Mouse (Mus musculus) kidney, embryonic 15.5 days (tissue): ENCODE data around the gene Wnt5b. TPM values are rescaled to one million over a fixed set of nuclear protein-coding genes. Genes with fewer than 3 reads are reported as not detected.
"Not testable (repeated sequence)": the region's sequence is repeated elsewhere in the genome, so short reads cannot be mapped to it uniquely, and the experiment has no call there.

Source experiments
- ATAC-seq: fragments of 200-750 bp; cut with Nextera tagmentation; replicated peaks from 2 replicates; pipeline ENCODE4 v1.8.0; 2017; ENCODE audit warnings: moderate TSS enrichment; ENCODE audit not compliant: low FRiP score
- H3K27ac ChIP-seq: fragments of 300-500 bp; sonication (generic); 2 replicates; pipeline ENCODE4 v1.5.1; 2015; ENCODE audit warnings: mild to moderate bottlenecking, inconsistent platforms
- H3K27me3 ChIP-seq: fragments of 300-500 bp; sonication (generic); 2 replicates; pipeline ENCODE4 v1.6.1; 2015; ENCODE audit warnings: inconsistent platforms
- H3K36me3 ChIP-seq: fragments of 300-500 bp; sonication (generic); 2 replicates; pipeline ENCODE4 v1.6.1; 2015; ENCODE audit warnings: inconsistent platforms
- H3K4me1 ChIP-seq: fragments of 300-500 bp; sonication (generic); 2 replicates; pipeline ENCODE4 v1.6.1; 2015; ENCODE audit warnings: inconsistent platforms
- H3K4me2 ChIP-seq: fragments of 300-500 bp; sonication (generic); 2 replicates; pipeline ENCODE4 v1.6.1; 2015; ENCODE audit warnings: moderate library complexity, mild to moderate bottlenecking, inconsistent platforms
- H3K4me3 ChIP-seq: fragments of 300-500 bp; sonication (generic); replicated peaks from 2 replicates; pipeline ENCODE4 v1.5.1; 2015; ENCODE audit warnings: mild to moderate bottlenecking, inconsistent platforms
- H3K9ac ChIP-seq: fragments of 300-500 bp; sonication (generic); 2 replicates; pipeline ENCODE4 v1.6.1; 2015; ENCODE audit warnings: mild to moderate bottlenecking, inconsistent platforms
- H3K9me3 ChIP-seq: fragments of 300-500 bp; sonication (generic); replicated peaks from 2 replicates; pipeline ENCODE4 v1.6.1; 2016; ENCODE audit warnings: inconsistent platforms
- WGBS: fragments of 180-500 bp; shearing (Covaris S2); methylation state at CpG from one replicate; pipeline ENCODE4 v1.1.7; 2015; ENCODE audit warnings: mixed read lengths; 5-methylcytosine and 5-hydroxymethylcytosine counted together
- polyA plus RNA-seq: library from polyadenylated mRNA; unstranded; fragments of >200 nt; fragmentation: Nextera tagmentation; extraction: Ambion mirVana; gene quantifications from 2 replicates; pipeline ENCODE4 v1.2.1, GENCODE M21; 2015

Gene Wnt5b
- polyA plus RNA-seq, 1 experiment from 2014 or later: 11.5 TPM

DNA sequence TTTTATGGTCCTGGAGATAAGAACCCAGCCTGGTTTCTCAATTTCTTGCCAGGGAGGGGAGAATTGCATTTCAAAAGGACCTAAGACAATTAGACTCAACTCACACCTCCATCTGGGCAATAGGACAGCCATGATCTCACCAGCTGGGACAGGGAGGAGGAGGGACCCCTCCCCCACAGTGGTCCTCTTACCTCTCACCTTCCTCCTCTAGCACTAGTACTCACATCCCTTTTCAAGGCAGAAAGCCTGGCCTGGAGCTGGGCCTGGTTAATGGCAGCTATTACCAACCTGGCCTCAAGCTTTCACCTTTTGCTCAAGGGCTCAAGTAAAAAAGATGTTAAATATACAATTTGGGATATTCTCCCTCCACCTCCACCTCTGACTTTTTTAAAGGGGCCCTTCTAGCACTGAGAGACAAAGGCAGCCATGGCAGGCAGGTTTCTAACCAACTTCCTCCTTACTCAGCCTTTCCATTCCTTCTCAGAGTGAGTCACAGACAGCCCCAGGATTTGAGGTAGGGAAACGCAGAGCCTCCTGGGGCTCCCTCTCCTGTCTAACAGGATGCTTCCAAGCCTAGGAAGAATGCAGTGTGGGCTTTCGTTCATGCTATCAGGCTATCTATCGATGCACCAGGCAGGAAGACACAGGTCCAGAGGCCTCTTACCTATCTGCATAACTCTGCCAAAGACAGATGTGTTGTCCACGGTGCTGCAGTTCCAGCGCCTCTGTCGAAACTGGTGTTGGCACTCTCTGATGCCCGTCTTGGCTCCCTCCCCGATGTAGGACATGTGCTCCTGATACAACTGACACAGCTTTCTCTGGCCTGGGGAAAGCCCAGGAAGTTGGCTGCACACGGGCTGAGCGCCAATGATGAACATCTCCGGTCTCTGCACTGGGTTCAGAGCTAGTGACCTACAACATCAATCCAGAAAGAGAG lies 98.2 kb downstream of the Wnt5b start:
- Histone ChIP-seq H3K4me3 (no peak overlapping the region), H3K36me3 (no peaks in the 10 kb centered on the region), H3K27me3 (peaks cover 19% of the 10 kb centered on the region; the same call in 1 of the 2 replicates), H3K4me2 (no peak overlapping the region), H3K9me3 (no peaks in the 10 kb centered on the region), H3K4me1 (peaks cover 25% of the 10 kb centered on the region), H3K9ac (no peak overlapping the region), H3K27ac (no peak overlapping the region)
- no peak for ATAC-seq
- WGBS: 57% methylated on average over 11 of the region's 11 CpGs

DNA sequence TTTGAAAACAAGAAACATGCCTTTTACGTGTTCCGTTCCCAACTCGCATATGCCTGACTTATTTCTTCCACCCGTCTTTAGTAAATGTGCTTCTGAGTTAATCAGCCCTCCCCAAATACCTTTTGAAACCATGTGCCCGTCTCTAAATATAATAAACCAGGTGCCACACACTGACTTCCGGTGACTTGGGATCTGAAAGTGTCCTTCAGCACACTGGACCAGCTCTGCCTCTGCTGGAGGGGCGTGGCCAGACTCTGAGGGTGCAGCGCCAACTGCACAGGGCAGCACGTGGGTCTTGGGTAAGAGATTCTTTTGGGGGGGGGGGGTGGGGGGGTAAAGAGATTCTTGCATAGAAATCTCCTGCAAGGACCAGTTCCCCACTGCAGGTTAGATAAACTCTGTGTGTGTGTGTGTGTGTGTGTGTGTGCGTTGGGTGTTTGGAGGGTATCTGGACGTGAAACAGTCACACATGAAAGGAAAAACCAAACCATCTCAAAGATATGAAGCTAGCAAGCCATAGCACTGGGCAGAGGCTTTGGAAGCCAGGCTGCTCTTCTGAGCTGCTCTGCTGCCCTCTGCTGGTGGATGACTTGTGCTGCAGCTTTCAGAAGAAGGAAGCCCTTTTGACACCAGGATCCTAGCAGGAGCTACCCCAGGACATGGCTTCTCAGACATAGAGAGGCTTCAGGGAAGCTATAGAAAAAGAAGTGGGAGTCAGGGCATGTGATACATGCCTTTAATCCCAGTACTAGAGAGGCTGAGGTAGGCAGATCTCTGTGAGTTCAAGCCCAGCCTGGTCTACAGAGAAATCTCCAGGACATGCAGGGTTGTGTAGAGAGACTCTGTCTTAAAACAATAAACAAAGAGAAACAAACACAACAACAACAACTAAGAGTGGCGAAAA lies 100.2 kb downstream of the Wnt5b start:
- Histone ChIP-seq H3K36me3 (no peaks in the 10 kb centered on the region), H3K4me1 (peaks cover 13% of the 10 kb centered on the region), H3K4me2 (no peak overlapping the region), H3K4me3 (no peak overlapping the region), H3K27ac (no peak overlapping the region), H3K9ac (no peak overlapping the region), H3K9me3 (no peaks in the 10 kb centered on the region), H3K27me3 (0 out of 2 replicates have a peak, but pooled peaks cover 4% of the 10 kb centered on the region)
- 49% methylated on average over 12 of the region's 12 CpGs for WGBS
- ATAC-seq: no peak; the same call in 1 of the 2 replicates

DNA sequence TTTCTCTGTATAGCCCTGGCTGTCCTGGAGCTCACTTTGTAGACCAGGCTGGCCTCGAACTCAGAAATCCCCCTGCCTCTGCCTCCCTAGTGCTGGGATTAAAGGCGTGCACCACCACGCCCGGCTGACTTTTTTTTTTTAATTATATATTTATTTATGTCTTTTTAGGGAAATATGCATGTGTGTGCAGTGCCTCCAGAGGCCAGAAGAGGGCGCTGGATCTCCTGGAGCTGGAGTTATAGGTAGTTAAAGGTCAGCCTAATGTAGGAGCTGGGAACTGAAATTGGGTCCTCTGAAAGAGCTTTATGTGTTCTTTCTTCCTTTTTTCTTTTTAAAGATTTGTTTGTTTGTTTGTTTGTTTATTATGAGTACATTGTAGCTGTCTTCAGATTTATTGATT lies 101.4 kb downstream of the Wnt5b start:
- H3K4me1 ChIP-seq: peaks cover 14% of the 10 kb centered on the region
- H3K4me2 ChIP-seq, H3K36me3 ChIP-seq, H3K4me3 ChIP-seq, H3K9me3 ChIP-seq, H3K27ac ChIP-seq, ATAC-seq, H3K9ac ChIP-seq, H3K27me3 ChIP-seq: not testable (repeated sequence)
- 81% methylated on average over 5 of the region's 5 CpGs for WGBS

DNA sequence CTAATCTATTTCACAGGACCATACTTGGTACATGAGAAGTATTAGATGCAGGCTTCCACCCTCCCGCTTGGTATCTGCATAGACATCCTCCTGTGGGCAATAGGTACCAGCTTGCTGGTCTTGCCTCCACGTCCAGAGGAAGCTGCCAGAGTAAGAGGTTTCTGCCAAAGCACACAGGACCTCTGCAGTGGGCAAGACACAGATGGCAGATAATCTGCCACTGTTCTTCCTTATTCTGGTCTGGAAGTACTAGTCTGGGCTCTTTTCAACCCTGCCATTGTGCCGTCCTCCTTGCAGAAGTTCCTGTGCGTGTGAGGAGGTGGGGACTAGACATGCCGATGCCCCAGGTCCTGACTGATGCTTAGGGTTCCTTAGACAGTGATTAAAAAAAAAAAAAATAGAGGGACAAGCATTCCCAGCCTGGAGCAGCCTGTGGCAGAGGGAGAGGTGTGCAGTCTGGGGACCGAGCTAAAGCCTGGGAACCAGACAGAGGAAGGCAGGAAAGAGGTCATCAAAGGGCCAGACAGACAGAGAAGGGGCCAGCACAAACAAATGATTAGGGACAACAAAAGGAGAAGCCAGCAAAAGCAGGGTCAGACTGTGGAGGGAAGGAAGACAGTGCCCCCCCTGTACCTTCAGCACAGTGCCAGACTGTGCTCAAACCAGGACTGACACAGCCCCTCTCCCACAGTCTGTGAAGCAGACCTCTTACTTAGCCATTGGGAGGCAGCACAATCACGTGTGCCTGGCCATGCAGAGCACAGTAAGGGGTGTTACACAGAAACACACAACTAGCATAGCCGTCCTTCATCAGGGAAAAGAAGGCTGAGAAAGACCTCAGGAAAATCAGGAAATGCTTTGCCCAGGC lies 106.0 kb downstream of the Wnt5b start:
- ATAC-seq: 0 out of 2 replicates have a peak, but pooled peaks have one; percentile 52
- H3K4me2 ChIP-seq: no peak overlapping the region
- no peak overlapping the region for H3K9ac ChIP-seq
- H3K36me3 ChIP-seq: no peaks in the 10 kb centered on the region
- no peak overlapping the region for H3K4me3 ChIP-seq
- peaks cover 10% of the 10 kb centered on the region for H3K4me1 ChIP-seq
- no peaks in the 10 kb centered on the region for H3K9me3 ChIP-seq
- no peak overlapping the region for H3K27ac ChIP-seq
- H3K27me3 ChIP-seq: no peaks in the 10 kb centered on the region
- WGBS: 41% methylated on average over 8 of the region's 8 CpGs

DNA sequence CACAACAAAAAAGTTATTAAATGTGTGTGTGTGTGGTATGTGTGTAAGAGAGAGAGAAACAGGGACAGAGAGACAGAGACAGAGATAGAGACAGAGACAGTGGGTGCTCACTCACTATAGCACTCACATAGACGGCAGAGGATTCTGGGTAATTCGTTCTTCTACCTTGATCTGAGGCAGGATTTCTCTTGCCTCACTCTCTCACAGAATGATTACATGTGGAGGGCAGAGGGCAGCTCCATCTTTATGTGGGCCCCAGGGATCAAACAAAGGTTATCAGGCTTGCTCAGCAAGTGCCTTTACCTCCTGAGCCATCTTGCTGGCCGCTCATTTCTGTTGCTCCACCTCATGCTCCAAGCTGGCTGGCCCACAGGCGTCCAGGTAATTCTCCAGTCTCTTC lies 109.8 kb downstream of the Wnt5b start:
- H3K9me3 ChIP-seq: no peaks in the 10 kb centered on the region
- peaks cover 16% of the 10 kb centered on the region for H3K4me1 ChIP-seq
- 0 out of 2 replicates have a peak, but pooled peaks cover under 1% of the 10 kb centered on the region for H3K36me3 ChIP-seq
- no peak for ATAC-seq
- H3K27ac ChIP-seq: no peak overlapping the region
- H3K9ac ChIP-seq: no peak overlapping the region
- 92% methylated on average over 4 of the region's 4 CpGs for WGBS
- no peak overlapping the region for H3K4me2 ChIP-seq
- H3K4me3 ChIP-seq: no peak overlapping the region
- H3K27me3 ChIP-seq: no peaks in the 10 kb centered on the region

DNA sequence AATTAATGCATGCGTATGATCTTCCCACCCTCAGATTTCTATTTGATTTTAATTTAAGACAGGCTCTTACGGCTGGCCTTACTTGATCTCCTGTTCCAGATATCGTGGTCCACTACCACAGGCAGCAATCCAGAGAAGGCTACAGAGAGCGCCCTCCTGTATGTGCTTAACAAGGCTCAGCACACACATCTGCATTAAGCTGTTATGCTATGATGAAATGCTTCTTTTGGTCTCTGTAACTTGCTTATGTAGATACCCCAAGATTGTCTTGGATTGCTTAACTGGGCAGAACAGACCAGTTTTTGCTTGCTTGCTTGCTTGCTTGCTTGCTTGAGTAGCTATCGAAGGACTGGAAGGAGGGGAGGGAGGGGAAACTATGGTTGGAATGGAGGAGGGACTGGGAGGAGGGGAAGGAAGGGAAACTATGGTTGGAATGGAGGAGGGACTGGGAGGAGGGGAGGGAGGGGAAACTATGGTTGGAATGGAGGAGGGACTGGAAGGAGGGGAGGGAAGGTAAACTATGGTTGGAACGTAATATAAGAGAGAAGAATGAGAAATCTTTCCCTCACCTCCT lies 112.3 kb downstream of the Wnt5b start:
- H3K27ac ChIP-seq: peak overlapping the region; percentile 61
- peak; percentile 57 for ATAC-seq
- H3K27me3 ChIP-seq: no peaks in the 10 kb centered on the region
- no peak overlapping the region for H3K9ac ChIP-seq
- H3K4me2 ChIP-seq: no peak overlapping the region
- peaks cover 5% of the 10 kb centered on the region; the same call in 1 of the 2 replicates for H3K4me1 ChIP-seq
- no peak overlapping the region for H3K4me3 ChIP-seq
- no peaks in the 10 kb centered on the region for H3K9me3 ChIP-seq
- H3K36me3 ChIP-seq: 0 out of 2 replicates have a peak, but pooled peaks cover 4% of the 10 kb centered on the region
- 67% methylated on average over 6 of the region's 6 CpGs for WGBS

DNA sequence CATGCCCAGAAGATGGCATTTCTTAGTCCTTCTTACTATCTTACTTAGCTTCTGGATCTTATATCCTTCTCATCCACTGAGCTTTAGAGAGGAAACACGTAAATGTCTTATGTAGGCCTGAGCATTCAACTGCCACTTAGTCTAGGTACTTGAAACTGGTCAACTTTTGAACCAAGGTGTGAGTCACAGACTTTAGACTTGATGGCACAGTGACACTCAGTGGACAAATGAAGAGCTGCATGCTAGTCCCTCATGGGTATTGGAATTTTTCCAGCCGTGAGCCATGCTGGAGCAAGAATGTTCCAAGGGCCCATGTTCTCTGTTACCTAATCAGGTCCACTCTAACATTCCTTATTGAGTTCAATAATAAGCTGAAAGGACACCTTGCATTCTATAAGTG lies 113.6 kb downstream of the Wnt5b start:
- H3K4me1 ChIP-seq: peaks cover 5% of the 10 kb centered on the region; the same call in 1 of the 2 replicates
- WGBS: 55% methylated on average over 2 of the region's 2 CpGs
- 0 out of 2 replicates have a peak, but pooled peaks have one; percentile 31 for ATAC-seq
- no peak overlapping the region for H3K4me3 ChIP-seq
- H3K27me3 ChIP-seq: no peaks in the 10 kb centered on the region
- no peak overlapping the region for H3K9ac ChIP-seq
- no peak overlapping the region for H3K27ac ChIP-seq
- H3K36me3 ChIP-seq: 0 out of 2 replicates have a peak, but pooled peaks cover 4% of the 10 kb centered on the region
- H3K9me3 ChIP-seq: no peaks in the 10 kb centered on the region
- no peak overlapping the region for H3K4me2 ChIP-seq

DNA sequence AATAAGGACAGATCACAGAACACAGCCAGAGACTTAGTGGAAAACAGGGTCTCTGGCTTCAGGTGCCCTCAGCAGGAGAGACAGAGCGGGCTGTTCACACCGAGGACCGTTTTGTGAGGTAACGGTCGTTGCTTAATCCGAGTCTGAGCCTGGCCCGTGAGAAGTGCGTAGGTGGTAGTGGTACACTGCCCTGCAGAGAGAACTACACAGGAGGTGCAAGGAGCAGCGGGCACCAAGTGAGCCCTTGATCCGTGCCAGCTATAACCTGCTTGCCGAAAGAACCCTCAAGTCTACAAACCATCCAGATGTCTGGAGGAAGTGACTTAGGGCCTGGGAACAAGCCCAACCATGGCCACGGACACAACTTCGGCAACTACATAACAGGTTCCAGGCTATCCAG lies 114.8 kb downstream of the Wnt5b start:
- no peaks in the 10 kb centered on the region for H3K9me3 ChIP-seq
- H3K4me2 ChIP-seq: no peak overlapping the region
- H3K9ac ChIP-seq: no peak overlapping the region
- H3K27ac ChIP-seq: no peak overlapping the region
- WGBS: 98% methylated on average over 13 of the region's 13 CpGs
- ATAC-seq: no peak
- no peaks in the 10 kb centered on the region for H3K27me3 ChIP-seq
- no peak overlapping the region for H3K4me3 ChIP-seq
- 0 out of 2 replicates have a peak, but pooled peaks cover 4% of the 10 kb centered on the region for H3K36me3 ChIP-seq
- peaks cover 5% of the 10 kb centered on the region; the same call in 1 of the 2 replicates for H3K4me1 ChIP-seq

DNA sequence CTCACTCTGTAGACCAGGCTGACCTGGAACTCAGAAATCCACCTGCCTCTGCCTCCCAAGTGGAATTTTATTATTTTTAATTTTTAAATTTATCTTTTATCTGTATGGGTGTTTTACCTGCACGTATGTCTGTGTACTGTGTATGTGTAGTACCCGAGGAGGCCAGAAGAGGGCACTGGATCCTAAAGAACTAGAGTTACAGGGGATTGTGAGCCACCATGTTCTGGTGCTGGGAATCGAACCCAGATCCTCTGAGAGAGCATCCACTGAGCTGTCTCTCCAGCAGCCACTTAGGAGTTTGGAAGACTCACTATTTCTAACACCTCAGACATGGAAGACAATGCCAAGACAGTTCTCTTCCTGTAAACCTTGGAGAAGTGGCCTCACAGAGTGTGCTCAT lies 115.5 kb downstream of the Wnt5b start:
- H3K27ac ChIP-seq: no peak overlapping the region

DNA sequence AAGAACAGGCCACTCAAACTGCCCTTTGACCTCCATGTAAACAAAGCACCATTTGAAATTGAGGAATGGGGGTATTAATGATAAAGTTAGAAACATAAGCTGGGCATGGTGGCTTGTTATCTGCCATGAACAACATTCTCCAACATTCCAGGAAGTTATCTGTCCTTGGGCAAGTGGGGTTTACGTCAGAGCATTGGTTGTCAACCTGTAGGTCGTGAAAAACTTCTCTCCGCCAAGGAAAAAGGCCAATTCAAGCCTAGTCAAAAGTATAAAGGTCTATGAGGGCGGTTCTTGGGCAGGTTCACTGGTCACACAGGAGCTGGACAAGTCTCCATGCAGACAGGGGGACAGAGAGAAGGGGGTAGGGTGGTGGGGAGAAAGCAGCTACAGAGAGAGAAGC lies 123.1 kb downstream of the Wnt5b start:
- no peaks in the 10 kb centered on the region for H3K27me3 ChIP-seq
- H3K36me3 ChIP-seq: no peaks in the 10 kb centered on the region
- no peak for ATAC-seq
- H3K27ac ChIP-seq: no peak overlapping the region
- H3K4me2 ChIP-seq: no peak overlapping the region
- no peak overlapping the region for H3K9ac ChIP-seq
- peaks cover 10% of the 10 kb centered on the region for H3K4me1 ChIP-seq
- no peaks in the 10 kb centered on the region for H3K9me3 ChIP-seq
- H3K4me3 ChIP-seq: no peak overlapping the region
- WGBS: 87% methylated on average over 4 of the region's 4 CpGs

More for the DNA sequence above, 115.5 kb downstream of the Wnt5b start:
- 0 out of 2 replicates have a peak, but pooled peaks cover 4% of the 10 kb centered on the region for H3K36me3 ChIP-seq
- ATAC-seq: no peak
- no peak overlapping the region for H3K4me2 ChIP-seq
- no peak overlapping the region for H3K9ac ChIP-seq
- H3K9me3 ChIP-seq: no peaks in the 10 kb centered on the region
- WGBS: 84% methylated on average over 3 of the region's 3 CpGs
- H3K4me1 ChIP-seq: peaks cover 5% of the 10 kb centered on the region; the same call in 1 of the 2 replicates
- no peak overlapping the region for H3K4me3 ChIP-seq
- no peaks in the 10 kb centered on the region for H3K27me3 ChIP-seq

DNA sequence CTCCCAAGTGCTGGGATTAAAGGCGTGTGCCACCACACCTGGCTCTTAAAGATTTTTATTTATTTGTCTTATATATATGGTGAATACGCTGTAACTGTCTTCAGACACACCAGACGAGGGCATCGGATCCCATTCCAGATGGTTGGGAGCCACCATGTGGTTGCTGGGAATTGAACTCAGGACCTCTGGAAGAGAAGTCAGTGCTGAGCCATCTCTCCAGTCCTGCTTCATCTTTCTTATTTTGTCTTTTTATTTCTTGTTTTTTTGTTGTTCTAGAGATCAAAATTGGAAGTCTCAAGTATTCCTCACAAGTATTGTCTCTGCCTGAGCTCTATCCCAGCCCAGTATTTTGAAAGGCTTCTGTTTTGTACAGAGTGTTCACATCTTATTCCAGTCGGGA lies 123.8 kb downstream of the Wnt5b start:
- Histone ChIP-seq H3K4me2 (no peak overlapping the region), H3K27ac (no peak overlapping the region), H3K9ac (no peak overlapping the region), H3K4me3 (no peak overlapping the region), H3K27me3 (no peaks in the 10 kb centered on the region), H3K9me3 (no peaks in the 10 kb centered on the region), H3K36me3 (no peaks in the 10 kb centered on the region), H3K4me1 (peaks cover 10% of the 10 kb centered on the region)
- WGBS: 88% methylated on average over 5 of the region's 5 CpGs
- ATAC-seq: no peak
